Mouse (Mus musculus) gastrocnemius, adult 2 months (tissue): ENCODE measurements around the gene Gpr89. TPM values are rescaled to one million over a fixed set of nuclear protein-coding genes. Genes with fewer than 3 reads are reported as not detected.

ENCODE experiments used
- DNase-seq: peaks from one replicate; pipeline ENCODE4 v3.0.0; 2022
- H3K27ac ChIP-seq: fragments of 200-600 bp; 2 replicates; pipeline ENCODE4 v1.8.1; 2022; ENCODE audit warnings: mild to moderate bottlenecking
- H3K4me3 ChIP-seq: fragments of 200-600 bp; 2 replicates; pipeline ENCODE4 v1.8.1; 2022; ENCODE audit warnings: mild to moderate bottlenecking, moderate library complexity
- CTCF ChIP-seq: fragments of 200-600 bp; IDR thresholded peaks from 2 replicates; pipeline ENCODE4 v1.8.1; 2022; ENCODE audit warnings: antibody characterized with exemption, mild to moderate bottlenecking, moderate library complexity
- intact Hi-C: fragments of 180-260 bp; cut with DNase I; formaldehyde crosslinking; loops from one replicate; pipeline ENCODE4 v1.15.1; 2025
- long read RNA-seq, 2 experiments: library from polyadenylated mRNA; stranded (forward); transcript quantifications; one replicate each; pipeline ENCODE4 v2.0.0; 2021
- total RNA-seq, 2 experiments: library from RNA; stranded (reverse); gene quantifications; 2 replicates each; pipeline ENCODE4 v1.2.3; 2021

Gene Gpr89
- 10 to 100 TPM; 17.3 to 17.8 TPM for total RNA-seq
- long read RNA-seq, experiment 1, full-length matches to known transcripts: 20 of 23 reads
- long read RNA-seq, experiment 1, partial matches to known transcripts: 1 of 23 reads
- long read RNA-seq, experiment 1, other reads (novel, unspliced or antisense): 2 of 23 reads
- long read RNA-seq, experiment 2, full-length matches to known transcripts: 27 of 30 reads
- long read RNA-seq, experiment 2, partial matches to known transcripts: 0 of 30 reads
- long read RNA-seq, experiment 2, other reads (novel, unspliced or antisense): 3 of 30 reads

- peak within 1 kb of the TSS; percentile 87 for H3K27ac ChIP-seq
- DNase-seq: peak; percentile 95
- H3K4me3 ChIP-seq: peak within 1 kb of the TSS; percentile 99
- intact Hi-C loops: loop anchor here (10.0 kb wide), 1 partner anchor 90 kb away; no protein-coding TSS in a partner anchor
- no peak for TF ChIP-seq CTCF
Observed at GRCm38 (mm10) chr3:96904851-96905541, at the start of gene Gpr89. TSS of gene Gpr89 (minus strand) at chr3:96905346.

- Histone ChIP-seq H3K4me3 (no peak overlapping the region), H3K27ac (peak overlapping the region; percentile 16)
- DNase-seq: no peak
- intact Hi-C loops: no loop called here
- no peak for TF ChIP-seq CTCF
Observed at GRCm38 (mm10) chr3:96953489-96954233, 48.5 kb upstream of the Gpr89 start.

DNA sequence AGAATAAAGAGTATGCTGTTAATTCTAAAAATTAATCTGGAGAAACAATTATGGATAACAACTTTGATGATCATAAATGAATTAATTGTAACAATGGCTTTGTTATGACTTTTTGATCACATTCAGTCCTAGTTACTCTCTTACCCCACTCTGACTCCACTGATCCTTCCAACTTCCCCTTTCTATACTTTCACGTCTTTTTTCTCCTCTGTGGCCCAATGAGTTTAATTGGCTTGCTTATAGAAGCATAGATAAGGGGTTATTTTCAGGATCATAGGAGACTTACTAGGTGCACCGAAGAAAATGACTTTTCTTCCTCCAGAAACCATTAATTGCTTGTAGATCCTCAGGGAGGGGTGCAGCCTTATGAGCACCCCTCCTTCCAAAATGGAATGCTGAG is 37.6 kb upstream of the Gpr89 start:
- no peak for DNase-seq
- no peak overlapping the region for H3K4me3 ChIP-seq
- intact Hi-C loops: no loop called here
- no peak overlapping the region for H3K27ac ChIP-seq
- no peak for TF ChIP-seq CTCF

GRCm38 (mm10) chr3:96938738-96939137 is 33.6 kb upstream of the Gpr89 start:
- intact Hi-C loops: loop anchor here (1.0 to 2.0 kb wide), 2 partner anchors 139 to 400 kb away; no protein-coding TSS in a partner anchor
- peak overlapping the region; percentile 28; the same call in 1 of the 2 replicates for H3K4me3 ChIP-seq
- peak; percentile 90 for TF ChIP-seq CTCF
- no peak overlapping the region for H3K27ac ChIP-seq
- peak; percentile 86 for DNase-seq

- no peak overlapping the region for H3K27ac ChIP-seq
- no peak overlapping the region for H3K4me3 ChIP-seq
- no peak for TF ChIP-seq CTCF
- DNase-seq: no peak
- intact Hi-C loops: loop anchor here (1.0 to 2.0 kb wide), 2 partner anchors 140 to 401 kb away; no protein-coding TSS in a partner anchor
Observed at GRCm38 (mm10) chr3:96937606-96938005, 32.5 kb upstream of the Gpr89 start.

- no peak overlapping the region for H3K4me3 ChIP-seq
- H3K27ac ChIP-seq: no peak overlapping the region
- peak; percentile 85 for TF ChIP-seq CTCF
- intact Hi-C loops: loop anchor here (1.0 kb wide), 1 partner anchor 249 kb away; no protein-coding TSS in a partner anchor
- no peak for DNase-seq
Observed at GRCm38 (mm10) chr3:96936241-96936640, 31.1 kb upstream of the Gpr89 start.

DNA sequence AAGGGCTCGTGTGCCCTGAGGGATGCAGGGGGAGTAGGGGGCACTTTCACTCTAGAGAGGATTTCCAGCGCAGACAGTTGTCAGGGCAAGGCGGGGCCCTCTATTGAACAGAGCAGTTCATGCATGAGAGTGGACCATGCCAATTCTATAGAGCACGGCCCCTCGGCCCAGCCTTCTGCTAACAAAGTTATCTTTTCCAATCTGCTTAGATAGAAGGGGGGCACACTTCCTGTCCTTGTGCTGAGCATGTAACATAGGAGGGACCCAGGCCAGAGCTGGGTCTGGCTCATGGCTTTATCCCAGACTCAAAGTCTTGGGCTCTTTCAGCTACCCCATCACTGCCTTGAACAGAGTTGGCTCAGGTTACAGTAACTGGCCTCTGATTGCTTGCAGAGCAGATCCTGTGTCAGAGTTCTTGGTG is 26.1 kb upstream of the Gpr89 start:
- no peak overlapping the region for H3K27ac ChIP-seq
- intact Hi-C loops: no loop called here
- H3K4me3 ChIP-seq: no peak overlapping the region
- TF ChIP-seq CTCF: no peak
- DNase-seq: no peak

DNA sequence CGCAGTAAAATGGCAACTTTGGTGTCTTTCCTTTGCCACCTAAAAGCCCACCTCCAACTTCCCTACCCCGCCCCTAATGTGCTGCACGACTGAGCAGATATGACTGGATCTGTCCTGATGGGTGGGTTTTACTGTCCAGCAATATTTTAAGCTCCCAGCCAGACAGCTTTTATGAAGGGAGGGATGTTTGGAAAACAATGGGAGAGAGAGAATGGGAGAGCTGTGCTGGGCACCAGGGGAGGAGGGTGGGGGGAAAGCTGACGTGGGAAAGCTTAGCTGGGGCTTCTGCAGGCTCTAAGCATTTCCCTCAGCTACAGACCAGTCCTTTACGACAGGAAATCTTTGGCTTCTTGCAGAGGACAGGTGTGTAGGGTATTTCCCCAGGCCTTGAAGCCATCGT is 20.8 kb upstream of the Gpr89 start, which contains the start of gene Gja8:
Gene Gja8 (minus strand): TSS at position 101 of the 400 bp plus-strand sequence.
- no peak for TF ChIP-seq CTCF
- no peak for DNase-seq
- intact Hi-C loops: no loop called here
- Histone ChIP-seq H3K27ac (no peak within 1 kb of the TSS), H3K4me3 (no peak within 1 kb of the TSS)

DNA sequence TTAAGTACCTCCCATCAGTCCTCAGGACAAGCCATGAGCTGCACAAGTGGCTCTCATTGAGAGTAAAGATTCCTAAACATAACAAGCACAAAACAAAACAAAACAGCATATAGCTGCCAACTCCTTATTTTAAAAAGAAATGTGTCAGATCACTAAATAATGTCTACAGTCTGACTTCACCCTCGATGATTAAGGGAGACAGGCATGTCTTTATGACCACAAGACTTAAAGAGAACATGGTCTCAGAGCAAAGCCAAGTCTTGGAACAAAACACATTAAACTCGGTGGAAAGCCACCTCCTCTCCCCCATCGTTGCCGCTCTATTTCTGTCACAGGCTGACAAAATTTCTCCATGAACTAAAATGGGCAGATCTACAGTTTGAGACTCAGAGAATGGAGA is 19.5 kb upstream of the Gpr89 start:
- H3K27ac ChIP-seq: no peak overlapping the region
- no peak overlapping the region for H3K4me3 ChIP-seq
- TF ChIP-seq CTCF: no peak
- intact Hi-C loops: no loop called here
- DNase-seq: no peak

DNA sequence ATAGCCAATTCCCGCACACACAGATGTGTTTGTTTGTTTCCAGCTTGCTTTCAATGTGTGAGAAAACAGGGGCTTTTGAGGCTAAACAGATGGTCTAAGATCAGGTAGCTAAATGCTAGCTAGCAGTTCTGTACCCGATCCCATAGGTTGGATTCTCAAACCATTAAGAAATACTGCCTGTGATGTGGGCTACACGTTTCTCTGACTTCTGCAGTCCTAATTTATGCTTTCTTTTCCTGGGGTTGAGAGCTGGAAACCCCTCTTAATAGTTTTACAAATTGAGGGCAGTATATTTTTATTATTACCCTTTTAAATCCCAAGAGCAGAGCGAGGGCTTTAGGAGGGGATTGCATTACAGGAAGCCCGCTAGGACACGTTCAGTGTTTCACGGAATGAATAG is 15.8 kb upstream of the Gpr89 start:
- TF ChIP-seq CTCF: no peak
- DNase-seq: no peak
- H3K4me3 ChIP-seq: no peak overlapping the region
- H3K27ac ChIP-seq: no peak overlapping the region
- intact Hi-C loops: no loop called here

DNA sequence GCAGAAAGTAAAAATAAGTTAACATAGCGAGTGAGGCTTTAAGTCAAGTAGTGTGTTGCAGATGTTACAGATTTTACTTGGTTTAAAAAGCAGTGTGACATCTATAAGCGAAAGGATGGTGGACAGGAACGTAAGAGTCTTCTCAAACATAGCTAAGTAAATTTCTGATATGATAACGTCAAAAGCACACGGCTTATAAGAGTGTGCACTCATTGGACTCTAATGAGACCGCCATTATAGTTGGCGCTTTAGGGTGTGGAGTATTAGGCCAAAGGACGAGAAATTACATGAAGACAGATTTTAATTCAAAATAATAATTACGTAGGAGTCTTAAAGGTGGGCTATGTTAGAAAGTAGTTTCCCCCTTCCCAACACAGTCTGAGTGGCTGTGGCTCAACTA is 446 bp upstream of the Gpr89 start:
- Histone ChIP-seq H3K27ac (peak overlapping the region; percentile 87), H3K4me3 (peak overlapping the region; percentile 99)
- TF ChIP-seq CTCF: no peak
- intact Hi-C loops: loop anchor here (10.0 kb wide), 1 partner anchor 91 kb away; no protein-coding TSS in a partner anchor
- no peak for DNase-seq

- Histone ChIP-seq H3K4me3 (peak within 1 kb of the TSS; percentile 99), H3K27ac (peak within 1 kb of the TSS; percentile 87)
- intact Hi-C loops: loop anchor here (10.0 kb wide), 1 partner anchor 90 kb away; no protein-coding TSS in a partner anchor
- TF ChIP-seq CTCF: no peak
- DNase-seq: no peak
Observed at GRCm38 (mm10) chr3:96904393-96904792, 753 bp downstream of the Gpr89 start, which contains the start of gene Gja5. TSS of gene Gja5 (plus strand) at chr3:96904693.
